Mouse (Mus musculus): ENCODE results near the gene Tbc1d10c.

DNA sequence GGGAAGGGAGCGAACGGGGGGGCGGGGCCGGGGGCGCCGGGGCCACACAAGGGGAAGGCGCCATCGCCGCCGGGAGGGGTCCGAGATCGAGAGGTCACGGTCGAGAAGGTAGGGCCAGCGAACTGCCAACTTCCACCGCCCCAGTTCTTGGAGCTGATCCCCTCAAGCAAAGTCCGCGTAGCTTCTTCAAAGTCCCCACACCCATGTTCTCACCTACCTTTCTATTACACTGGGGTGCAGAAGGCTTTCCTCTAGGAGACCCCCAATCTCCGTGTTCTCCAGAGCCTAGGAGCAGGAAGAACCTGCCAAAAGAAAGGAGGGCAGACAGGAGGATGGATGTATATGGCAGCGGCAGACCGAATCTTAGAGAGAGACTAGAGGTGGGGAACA, 24.4 kb upstream of the Tbc1d10c start:
- TF ChIP-seq POLR2A (IDR thresholded peaks at IDR 0.05; ENCODE audit: low read depth, low read length) (no peak), NRF1 (IDR thresholded peaks at IDR 0.05; ENCODE audit: low read depth, low read length) (no peak), ELF1 (IDR thresholded peaks at IDR 0.05; ENCODE audit: low read depth, low read length) (no peak), USF2 (conservative IDR thresholded peaks at IDR 0.05; ENCODE audit: low read depth, low read length) (no peak), CTCF (conservative IDR thresholded peaks at IDR 0.05 in 1 of 2, IDR thresholded peaks at IDR 0.05 in 1 of 2; ENCODE audit: low read depth in 2 of 2, low read length in 2 of 2) (no peak), UBTF (IDR thresholded peaks at IDR 0.05; ENCODE audit: low read depth, low read length) (no peak), MEF2A (IDR thresholded peaks at IDR 0.05; ENCODE audit: borderline replicate concordance, low read depth, low read length) (no peak)
